Mouse (Mus musculus) CH12.LX (cell line): ENCODE results near the gene Ryk. TPM values are rescaled to one million over a fixed set of nuclear protein-coding genes. Genes with fewer than 3 reads are reported as not detected.

Source experiments
- DNase-seq: peaks from one replicate; pipeline ENCODE4 v3.0.0-alpha.2; 2013; ENCODE audit errors: extremely low read depth
- H3K27ac ChIP-seq: 2 replicates; pipeline ENCODE4 v1.5.1; 2012; ENCODE audit warnings: low read depth, mild to moderate bottlenecking, control low read depth, moderate library complexity; ENCODE audit not compliant: insufficient read depth
- H3K27me3 ChIP-seq: replicated peaks from 2 replicates; pipeline ENCODE3; 2012; ENCODE audit warnings: inconsistent platforms
- H3K36me3 ChIP-seq, 2 experiments: replicated peaks in 1 of 2; 2 replicates each; pipeline versions ENCODE3 to v1.6.1; 2012; ENCODE audit warnings: inconsistent platforms in 1 of 2, low read length in 1 of 2, mild to moderate bottlenecking in 1 of 2, mixed read lengths in 1 of 2, moderate library complexity in 1 of 2; ENCODE audit not compliant: control insufficient read depth in 1 of 2, insufficient read depth in 1 of 2
- H3K4me1 ChIP-seq, 2 experiments: 2 replicates each; pipeline ENCODE4 v1.6.1; 2012; ENCODE audit warnings: inconsistent platforms in 1 of 2, moderate library complexity in 1 of 2; ENCODE audit not compliant: insufficient read depth in 2 of 2, control insufficient read depth in 1 of 2
- H3K4me2 ChIP-seq: 2 replicates; pipeline ENCODE4 v1.6.1; 2012; ENCODE audit warnings: low read depth, mild to moderate bottlenecking, control low read depth; ENCODE audit not compliant: poor library complexity, insufficient read depth, severe bottlenecking
- H3K4me3 ChIP-seq, 3 experiments: fragments of 150-350 bp in 1 of 3; sonication (generic) in 1 of 3; replicated peaks in 1 of 3; 2 replicates each; pipeline versions ENCODE3 to v1.5.1; 2011 to 2012; ENCODE audit warnings: low read depth in 2 of 3, low read length in 2 of 3, mild to moderate bottlenecking in 2 of 3, moderate library complexity in 2 of 3, control low read depth in 1 of 3, improper control_type of control experiment in 1 of 3, inconsistent platforms in 1 of 3, mixed read lengths in 1 of 3; ENCODE audit not compliant: poor library complexity in 1 of 3
- H3K79me2 ChIP-seq: replicated peaks from 2 replicates; pipeline ENCODE4 v1.6.1; 2012; ENCODE audit warnings: mild to moderate bottlenecking, moderate library complexity; ENCODE audit not compliant: control insufficient read depth, poor library complexity, insufficient read depth, severe bottlenecking; ENCODE audit errors: extremely low read depth
- H3K9ac ChIP-seq: 2 replicates; pipeline ENCODE4 v1.6.1; 2012; ENCODE audit warnings: low read depth, mild to moderate bottlenecking, control low read depth, moderate library complexity; ENCODE audit not compliant: insufficient read depth
- H3K9me3 ChIP-seq: replicated peaks from 2 replicates; pipeline ENCODE3; 2012; ENCODE audit warnings: low read length, inconsistent platforms, mixed read lengths
- BHLHE40 ChIP-seq: IDR thresholded peaks from 2 replicates; pipeline ENCODE4 v1.6.1; 2011; ENCODE audit warnings: mild to moderate bottlenecking, low read depth, low read length, improper control_type of control experiment
- E2F4 ChIP-seq: IDR thresholded peaks from 2 replicates; pipeline ENCODE4 v1.6.1; 2011; ENCODE audit warnings: low read depth, low read length, improper control_type of control experiment; ENCODE audit not compliant: insufficient replicate concordance
- IRF4 ChIP-seq: IDR thresholded peaks from 2 replicates; pipeline ENCODE4 v1.6.1; 2014; ENCODE audit warnings: low read depth, mild to moderate bottlenecking, inconsistent platforms, low read length, improper control_type of control experiment
- MXI1 ChIP-seq: IDR thresholded peaks from 2 replicates; pipeline ENCODE4 v1.6.1; 2011; ENCODE audit warnings: mild to moderate bottlenecking, low read depth, low read length, improper control_type of control experiment
- MYC ChIP-seq: IDR thresholded peaks from 2 replicates; pipeline ENCODE4 v1.6.1; 2011; ENCODE audit warnings: low read depth, mild to moderate bottlenecking, improper control_type of control experiment, low read length
- NELFE ChIP-seq: IDR thresholded peaks from 2 replicates; pipeline ENCODE4 v1.6.1; 2011; ENCODE audit warnings: low read depth, low read length, improper control_type of control experiment
- NRF1 ChIP-seq: IDR thresholded peaks from 2 replicates; pipeline ENCODE4 v1.6.1; 2014; ENCODE audit warnings: low read depth, mild to moderate bottlenecking, inconsistent platforms, low read length, improper control_type of control experiment, moderate library complexity
- PAX5 ChIP-seq: IDR thresholded peaks from 2 replicates; pipeline ENCODE4 v1.6.1; 2012; ENCODE audit warnings: low read length, inconsistent platforms, mixed read lengths
- POLR2A ChIP-seq: IDR thresholded peaks from 2 replicates; pipeline ENCODE4 v1.6.1; 2011; ENCODE audit warnings: low read depth, mild to moderate bottlenecking, improper control_type of control experiment, low read length
- POLR2AphosphoS2 ChIP-seq: IDR thresholded peaks from 2 replicates; pipeline ENCODE4 v1.6.1; 2011; ENCODE audit warnings: low read depth, low read length, improper control_type of control experiment
- RAD21 ChIP-seq: IDR thresholded peaks from 2 replicates; pipeline ENCODE4 v1.6.1; 2011; ENCODE audit warnings: low read depth, mild to moderate bottlenecking, low read length, improper control_type of control experiment, moderate library complexity
- SIN3A ChIP-seq: IDR thresholded peaks from 2 replicates; pipeline ENCODE4 v1.6.1; 2012; ENCODE audit warnings: low read length, improper control_type of control experiment, inconsistent platforms
- TBP ChIP-seq: conservative IDR thresholded peaks from 2 replicates; pipeline ENCODE4 v1.6.1; 2011; ENCODE audit warnings: low read depth, low read length, improper control_type of control experiment
- UBTF ChIP-seq: IDR thresholded peaks from 2 replicates; pipeline ENCODE4 v1.6.1; 2012; ENCODE audit warnings: low read depth, mild to moderate bottlenecking, inconsistent platforms, low read length, improper control_type of control experiment, moderate library complexity
- ZKSCAN1 ChIP-seq: IDR thresholded peaks from 2 replicates; pipeline ENCODE4 v1.6.1; 2012; ENCODE audit warnings: low read depth, inconsistent platforms, low read length, improper control_type of control experiment, borderline replicate concordance
- ZNF384 ChIP-seq: IDR thresholded peaks from 2 replicates; pipeline ENCODE4 v1.6.1; 2012; ENCODE audit warnings: low read depth, low read length, improper control_type of control experiment, inconsistent platforms
- dilution Hi-C: fragments of 300-500 bp; cut with MboI; formaldehyde crosslinking; loops from 2 replicates; pipeline ENCODE4 v1.14.3; 2020; ENCODE audit warnings: low sequenced_read_pairs; ENCODE audit not compliant: extremely low pct_unique_long_range_greater_than_20kb, extremely low pct_ligation_motif_present
- in situ Hi-C: fragments of 300-500 bp; cut with MboI; formaldehyde crosslinking; loops from 3 replicates; pipeline ENCODE4 v1.14.3; 2019; ENCODE audit warnings: low sequenced_read_pairs, low pct_ligation_motif_present, low pct_unique_long_range_greater_than_20kb, mixed read lengths
- polyA plus RNA-seq: library from polyadenylated mRNA; unstranded; fragments of >175 nt; gene quantifications from 2 replicates; pipeline ENCODE4 v1.2.1, GENCODE M21; 2012; ENCODE audit warnings: low read depth; ENCODE audit not compliant: insufficient read length
- total RNA-seq, 2 experiments: library from RNA; depleted of rRNA; stranded (reverse); fragments of 300-350 nt in 1 of 2; fragments of >200 nt in 1 of 2; gene quantifications; 2 replicates each; pipeline ENCODE4 v1.2.3; 2012 to 2014

Ryk gene
- total RNA-seq (2012; rRNA removed), result 12.8 and 13.3 TPM in 2 replicates
- 27.2 and 28.3 TPM in 2 replicates for total RNA-seq (2014; rRNA removed)
- 16.5 and 21.4 TPM in 2 replicates for polyA plus RNA-seq

DNA sequence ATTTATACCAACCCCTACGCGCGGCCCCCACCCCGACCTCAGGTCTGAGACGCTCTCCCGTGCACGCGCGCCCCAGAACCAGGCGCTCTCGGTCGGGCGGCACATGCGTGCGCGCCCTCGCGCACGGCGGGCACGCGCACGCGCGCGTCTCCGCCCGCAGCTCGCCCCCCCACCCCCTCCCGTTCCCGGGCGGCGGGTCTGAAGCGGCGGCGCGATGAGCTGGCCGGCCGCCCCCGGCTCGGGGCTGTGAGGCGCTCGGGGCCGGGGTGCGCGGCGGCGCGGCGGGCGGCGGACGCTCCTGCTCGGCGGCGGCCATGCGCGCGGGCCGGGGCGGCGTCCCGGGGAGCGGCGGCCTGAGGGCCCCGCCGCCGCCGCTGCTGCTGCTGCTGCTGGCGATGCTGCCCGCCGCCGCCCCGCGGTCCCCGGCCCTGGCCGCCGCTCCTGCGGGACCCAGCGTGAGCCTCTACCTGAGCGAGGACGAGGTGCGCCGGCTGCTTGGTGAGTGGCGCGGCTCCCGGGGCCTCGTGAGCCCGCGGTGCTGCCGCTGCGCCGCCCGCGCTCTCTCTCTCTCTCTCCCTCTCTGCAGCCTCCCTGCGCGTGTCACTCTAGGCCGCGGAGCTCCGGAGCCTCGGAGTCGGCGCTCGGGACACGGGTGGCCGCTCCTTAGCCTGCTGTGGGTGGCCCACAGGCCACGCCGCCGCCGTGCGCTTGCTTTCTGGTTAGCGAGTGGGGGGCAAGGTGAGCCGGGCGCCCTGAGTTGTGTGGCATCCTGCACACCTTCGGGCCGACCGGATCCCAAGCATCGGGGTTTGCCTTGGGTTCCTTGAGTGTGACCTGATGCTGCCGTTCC, at the start of gene Ryk:
Ryk (plus strand) TSS at position 176 of the 850 bp plus-strand sequence.
- Histone ChIP-seq H3K79me2 (no peaks in the 10 kb centered on the region; the same call in 1 of the 2 replicates), H3K4me3 (peak within 1 kb of the TSS; percentile 40 to 79 (median 70)), H3K9me3 (no peaks in the 10 kb centered on the region), H3K36me3 (no peaks in the 10 kb centered on the region), H3K9ac (peak within 1 kb of the TSS; percentile 62), H3K27ac (no peak within 1 kb of the TSS), H3K4me2 (peak within 1 kb of the TSS; percentile 65), H3K27me3 (peaks cover 8% of the 10 kb centered on the region), H3K4me1 (peaks cover 0 to 20% of the 10 kb centered on the region in 2 experiments; a peak in 2 of 4 replicates)
- in situ Hi-C loops, result no loop called here
- TF ChIP-seq NRF1 (peak; percentile 71), PAX5 (no peak), E2F4 (no peak), POLR2A (peak; percentile 39; the same call in 1 of the 2 replicates), IRF4 (no peak), POLR2AphosphoS2 (no peak), SIN3A (no peak), UBTF (0 out of 2 replicates have a peak, but pooled peaks have one; percentile 80), RAD21 (no peak), TBP (no peak), BHLHE40 (peak; percentile 32; the same call in 1 of the 2 replicates), MXI1 (0 out of 2 replicates have a peak, but pooled peaks have one; percentile 24), ZKSCAN1 (no peak)
- peak; percentile 55 for DNase-seq
- dilution Hi-C loops, result no loop called here

DNA sequence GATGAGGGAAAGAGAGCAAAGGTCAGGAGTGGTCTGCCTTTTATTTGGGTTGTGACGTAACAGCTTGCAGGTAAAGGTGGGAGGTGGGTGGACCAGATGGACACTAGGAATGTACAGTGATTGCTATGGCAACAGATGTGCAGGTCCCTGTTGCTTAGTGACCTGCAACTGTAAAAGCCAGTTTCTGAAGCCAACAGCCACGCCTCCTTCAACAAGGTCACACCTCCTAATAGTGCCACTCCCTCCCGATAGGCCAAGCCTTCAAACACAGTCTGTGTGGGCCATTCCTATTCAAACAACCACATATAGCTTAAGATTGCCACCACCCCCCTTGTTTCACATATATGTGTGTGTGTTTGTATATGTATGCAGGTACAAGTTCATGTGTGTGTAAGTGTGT, 45.2 kb upstream of the Ryk start:
- Histone ChIP-seq H3K9me3 (peaks cover 27% of the 10 kb centered on the region), H3K4me1 (peaks cover 3 to 12% of the 10 kb centered on the region in 2 experiments; a peak in 2 of 4 replicates), H3K4me3 (no peak overlapping the region), H3K27me3 (peaks cover 26% of the 10 kb centered on the region), H3K27ac (no peak overlapping the region), H3K9ac (no peak overlapping the region), H3K4me2 (no peak overlapping the region), H3K79me2 (no peaks in the 10 kb centered on the region), H3K36me3 (no peaks in the 10 kb centered on the region)
- dilution Hi-C loops (no loop called here), in situ Hi-C loops (no loop called here)
- no peak for TF ChIP-seq MYC
- no peak for TF ChIP-seq ZNF384
- no peak for TF ChIP-seq POLR2AphosphoS2
- no peak for TF ChIP-seq NELFE
- TF ChIP-seq MXI1, result no peak
- DNase-seq, result no peak
